Mouse (Mus musculus) layer of hippocampus, adult 11-12 months (tissue): Measurements from ENCODE around the gene Tacc2.

ENCODE experiments used
- DNase-seq: peaks from one replicate; pipeline ENCODE4 v3.0.0; 2022; ENCODE audit warnings: low spot score

The Tacc2 gene

GRCm38 (mm10) chr7:130617591-130617990 is 40.4 kb downstream of the Tacc2 start:
- DNase-seq, result no peak

GRCm38 (mm10) chr7:130621068-130621467 is 43.8 kb downstream of the Tacc2 start:
- DNase-seq, result no peak

- DNase-seq, result no peak
These were observed 44.7 kb downstream of the Tacc2 start for GRCm38 (mm10) chr7:130621953-130622352.

- DNase-seq, result no peak
These were observed 45.1 kb downstream of the Tacc2 start for GRCm38 (mm10) chr7:130622359-130622758.

- DNase-seq, result no peak
These were observed 47.1 kb downstream of the Tacc2 start for GRCm38 (mm10) chr7:130624299-130624698.

- no peak for DNase-seq
These were observed 48.1 kb downstream of the Tacc2 start for GRCm38 (mm10) chr7:130625361-130625760.

- DNase-seq, result no peak
These were observed 51.4 kb downstream of the Tacc2 start for GRCm38 (mm10) chr7:130628601-130629000.

GRCm38 (mm10) chr7:130629999-130630398 is 52.8 kb downstream of the Tacc2 start:
- no peak for DNase-seq

- no peak for DNase-seq
These were observed 53.7 kb downstream of the Tacc2 start for GRCm38 (mm10) chr7:130630956-130631355.

GRCm38 (mm10) chr7:130631553-130632378 is 54.5 kb downstream of the Tacc2 start:
- peak; percentile 32 for DNase-seq

- no peak for DNase-seq
These were observed 55.1 kb downstream of the Tacc2 start for GRCm38 (mm10) chr7:130632379-130632732.

- no peak for DNase-seq
These were observed 57.1 kb downstream of the Tacc2 start for GRCm38 (mm10) chr7:130634259-130634871.

GRCm38 (mm10) chr7:130635212-130635611 is 58.0 kb downstream of the Tacc2 start:
- DNase-seq, result no peak

GRCm38 (mm10) chr7:130636274-130636673 is 59.0 kb downstream of the Tacc2 start:
- DNase-seq, result no peak

- DNase-seq, result no peak
These were observed 59.7 kb downstream of the Tacc2 start for GRCm38 (mm10) chr7:130636902-130637301.

- DNase-seq, result no peak
These were observed 60.6 kb downstream of the Tacc2 start for GRCm38 (mm10) chr7:130637811-130638210.

- DNase-seq, result peak; percentile 22
These were observed 63.4 kb downstream of the Tacc2 start for GRCm38 (mm10) chr7:130640681-130641080.

GRCm38 (mm10) chr7:130645332-130645993 is 68.2 kb downstream of the Tacc2 start:
- no peak for DNase-seq

GRCm38 (mm10) chr7:130645994-130646761 is 68.9 kb downstream of the Tacc2 start:
- peak; percentile 17 for DNase-seq

- DNase-seq, result peak; percentile 25
These were observed 69.5 kb downstream of the Tacc2 start for GRCm38 (mm10) chr7:130646762-130647139.

GRCm38 (mm10) chr7:130648061-130648460 is 70.8 kb downstream of the Tacc2 start:
- no peak for DNase-seq

GRCm38 (mm10) chr7:130649257-130649656 is 72.0 kb downstream of the Tacc2 start:
- no peak for DNase-seq
